Mouse (Mus musculus): ENCODE measurements around the gene Foxg1. TPM values are rescaled to one million over a fixed set of nuclear protein-coding genes. Genes with fewer than 3 reads are reported as not detected.
A peak's percentile ranks its signal among the peaks of the same experiment; 100 is the strongest.

Foxg1 gene
- 0.88 TPM in 1 of 2 replicates, not detected in the other for polyA plus RNA-seq (2015; fragmentation: Nextera tagmentation; extraction: Ambion mirVana)

GRCm38 (mm10) chr12:49382565-49383520 is at the start of gene Foxg1:
Gene Foxg1, plus strand, starts transcription at chr12:49382660.
- H3K9ac ChIP-seq = no peak within 1 kb of the TSS
- H3K9me3 ChIP-seq = no peaks in the 10 kb centered on the region
- no peak within 1 kb of the TSS for H3K27ac ChIP-seq (replicated peaks)
- no peaks in the 10 kb centered on the region for H3K36me3 ChIP-seq
- ATAC-seq (ENCODE audit: low FRiP score, low read depth) = peak; percentile 17; the same call in 1 of the 2 replicates
- WGBS = 1% methylated on average over 60 of the region's 61 CpGs
- peak within 1 kb of the TSS; percentile 39 for H3K4me2 ChIP-seq
- H3K4me3 ChIP-seq = peak within 1 kb of the TSS; percentile 23
- H3K4me1 ChIP-seq (replicated peaks) = peaks cover 10% of the 10 kb centered on the region
- peaks cover 68% of the 10 kb centered on the region for H3K27me3 ChIP-seq

GRCm38 (mm10) chr12:49349697-49350096 is 32.8 kb upstream of the Foxg1 start:
- WGBS = 90% methylated on average over 10 of the region's 10 CpGs
- Histone ChIP-seq H3K4me3 (no peak overlapping the region), H3K4me2 (no peak overlapping the region), H3K4me1 (replicated peaks) (no peaks in the 10 kb centered on the region), H3K27me3 (no peaks in the 10 kb centered on the region), H3K9me3 (no peaks in the 10 kb centered on the region), H3K27ac (replicated peaks) (no peak overlapping the region), H3K36me3 (no peaks in the 10 kb centered on the region), H3K9ac (no peak overlapping the region)
- no peak for ATAC-seq (ENCODE audit: low FRiP score, low read depth)

- H3K9me3 ChIP-seq = no peaks in the 10 kb centered on the region
- no peak overlapping the region for H3K9ac ChIP-seq
- ATAC-seq (ENCODE audit: low FRiP score, low read depth) = no peak
- no peak overlapping the region for H3K4me3 ChIP-seq
- peaks cover 45% of the 10 kb centered on the region for H3K27me3 ChIP-seq
- H3K27ac ChIP-seq (replicated peaks) = no peak overlapping the region
- H3K36me3 ChIP-seq = no peaks in the 10 kb centered on the region
- 0 out of 2 replicates have a peak, but pooled peaks cover under 1% of the 10 kb centered on the region for H3K4me1 ChIP-seq (replicated peaks)
- H3K4me2 ChIP-seq = no peak overlapping the region
- WGBS = 61% methylated on average over 1 of the region's 1 CpGs
These were observed 13.5 kb upstream of the Foxg1 start for GRCm38 (mm10) chr12:49368931-49369330.

- H3K36me3 ChIP-seq = no peaks in the 10 kb centered on the region
- 0 out of 2 replicates have a peak, but pooled peaks cover 6% of the 10 kb centered on the region for H3K4me1 ChIP-seq (replicated peaks)
- ATAC-seq (ENCODE audit: low FRiP score, low read depth) = no peak
- no peak overlapping the region for H3K27ac ChIP-seq (replicated peaks)
- no peaks in the 10 kb centered on the region for H3K9me3 ChIP-seq
- H3K27me3 ChIP-seq = peaks cover 71% of the 10 kb centered on the region
- H3K9ac ChIP-seq = no peak overlapping the region
- no peak overlapping the region for H3K4me2 ChIP-seq
- no peak overlapping the region for H3K4me3 ChIP-seq
These were observed 10.3 kb upstream of the Foxg1 start for GRCm38 (mm10) chr12:49372170-49372569.

GRCm38 (mm10) chr12:49373176-49373575 is 9.3 kb upstream of the Foxg1 start:
- H3K27ac ChIP-seq (replicated peaks) = no peak overlapping the region
- H3K9ac ChIP-seq = no peak overlapping the region
- no peak overlapping the region for H3K4me2 ChIP-seq
- H3K27me3 ChIP-seq = peaks cover 77% of the 10 kb centered on the region
- 4% methylated on average over 5 of the region's 5 CpGs for WGBS
- ATAC-seq (ENCODE audit: low FRiP score, low read depth) = no peak
- no peaks in the 10 kb centered on the region for H3K36me3 ChIP-seq
- H3K4me1 ChIP-seq (replicated peaks) = 0 out of 2 replicates have a peak, but pooled peaks cover 6% of the 10 kb centered on the region
- no peaks in the 10 kb centered on the region for H3K9me3 ChIP-seq
- H3K4me3 ChIP-seq = no peak overlapping the region

GRCm38 (mm10) chr12:49373821-49374605 is 8.4 kb upstream of the Foxg1 start:
- Histone ChIP-seq H3K27ac (replicated peaks) (no peak overlapping the region), H3K4me1 (replicated peaks) (0 out of 2 replicates have a peak, but pooled peaks cover 6% of the 10 kb centered on the region), H3K9ac (no peak overlapping the region), H3K36me3 (no peaks in the 10 kb centered on the region), H3K27me3 (peaks cover 85% of the 10 kb centered on the region), H3K4me3 (peak overlapping the region; percentile 18), H3K9me3 (no peaks in the 10 kb centered on the region), H3K4me2 (peak overlapping the region; percentile 46)
- 0 out of 2 replicates have a peak, but pooled peaks have one; percentile 17 for ATAC-seq (ENCODE audit: low FRiP score, low read depth)
- whole genome bisulfite sequencing = 1% methylated on average over 24 of the region's 24 CpGs

GRCm38 (mm10) chr12:49374606-49374995 is 7.9 kb upstream of the Foxg1 start:
- H3K4me1 ChIP-seq (replicated peaks) = 0 out of 2 replicates have a peak, but pooled peaks cover 6% of the 10 kb centered on the region
- peak overlapping the region; percentile 18 for H3K4me3 ChIP-seq
- no peaks in the 10 kb centered on the region for H3K36me3 ChIP-seq
- H3K9ac ChIP-seq = no peak overlapping the region
- 0 out of 2 replicates have a peak, but pooled peaks have one; percentile 16 for ATAC-seq (ENCODE audit: low FRiP score, low read depth)
- H3K27me3 ChIP-seq = peaks cover 85% of the 10 kb centered on the region
- 1% methylated on average over 14 of the region's 14 CpGs for WGBS
- H3K4me2 ChIP-seq = peak overlapping the region; percentile 46
- H3K27ac ChIP-seq (replicated peaks) = no peak overlapping the region
- no peaks in the 10 kb centered on the region for H3K9me3 ChIP-seq

GRCm38 (mm10) chr12:49375427-49376317 is 6.8 kb upstream of the Foxg1 start:
- no peak for ATAC-seq (ENCODE audit: low FRiP score, low read depth)
- Histone ChIP-seq H3K4me3 (no peak overlapping the region), H3K4me2 (no peak overlapping the region), H3K4me1 (replicated peaks) (0 out of 2 replicates have a peak, but pooled peaks cover 6% of the 10 kb centered on the region), H3K27ac (replicated peaks) (no peak overlapping the region), H3K36me3 (no peaks in the 10 kb centered on the region), H3K9me3 (no peaks in the 10 kb centered on the region), H3K9ac (no peak overlapping the region), H3K27me3 (peaks cover 86% of the 10 kb centered on the region)
- WGBS = 2% methylated on average over 15 of the region's 15 CpGs

- 0 out of 2 replicates have a peak, but pooled peaks cover 6% of the 10 kb centered on the region for H3K4me1 ChIP-seq (replicated peaks)
- no peak overlapping the region for H3K9ac ChIP-seq
- 1% methylated on average over 19 of the region's 19 CpGs for WGBS
- H3K36me3 ChIP-seq = no peaks in the 10 kb centered on the region
- no peak for ATAC-seq (ENCODE audit: low FRiP score, low read depth)
- H3K9me3 ChIP-seq = no peaks in the 10 kb centered on the region
- H3K4me3 ChIP-seq = no peak overlapping the region
- no peak overlapping the region for H3K27ac ChIP-seq (replicated peaks)
- no peak overlapping the region for H3K4me2 ChIP-seq
- peaks cover 85% of the 10 kb centered on the region for H3K27me3 ChIP-seq
These were observed 6.0 kb upstream of the Foxg1 start for GRCm38 (mm10) chr12:49376318-49376992.

GRCm38 (mm10) chr12:49377281-49377970 is 5.0 kb upstream of the Foxg1 start:
- no peak overlapping the region for H3K27ac ChIP-seq (replicated peaks)
- H3K4me2 ChIP-seq = no peak overlapping the region
- peaks cover 88% of the 10 kb centered on the region for H3K27me3 ChIP-seq
- no peaks in the 10 kb centered on the region for H3K36me3 ChIP-seq
- under 1% methylated on average over 15 of the region's 15 CpGs for WGBS
- H3K4me1 ChIP-seq (replicated peaks) = 0 out of 2 replicates have a peak, but pooled peaks cover 6% of the 10 kb centered on the region
- H3K9me3 ChIP-seq = no peaks in the 10 kb centered on the region
- no peak for ATAC-seq (ENCODE audit: low FRiP score, low read depth)
- H3K9ac ChIP-seq = no peak overlapping the region
- no peak overlapping the region for H3K4me3 ChIP-seq
